Mouse (Mus musculus) pancreas, adult 10 weeks (tissue): ENCODE results near the gene Hoxb8. TPM values are rescaled to one million over a fixed set of nuclear protein-coding genes. Genes with fewer than 3 reads are reported as not detected.

ENCODE experiments used
- polyA plus RNA-seq: library from polyadenylated mRNA; stranded (reverse); fragments of 350-450 nt; fragmentation: Illumina TruSeq; extraction: RNeasy Lipid Tissue Mini Kit (QIAGEN cat#74804); gene quantifications from one replicate; pipeline ENCODE4 v1.2.3, GENCODE M21; 2015; ENCODE audit warnings: low read depth, low replicate concordance; ENCODE audit not compliant: insufficient read depth

The Hoxb8 gene
- 0.50 TPM for polyA plus RNA-seq

DNA sequence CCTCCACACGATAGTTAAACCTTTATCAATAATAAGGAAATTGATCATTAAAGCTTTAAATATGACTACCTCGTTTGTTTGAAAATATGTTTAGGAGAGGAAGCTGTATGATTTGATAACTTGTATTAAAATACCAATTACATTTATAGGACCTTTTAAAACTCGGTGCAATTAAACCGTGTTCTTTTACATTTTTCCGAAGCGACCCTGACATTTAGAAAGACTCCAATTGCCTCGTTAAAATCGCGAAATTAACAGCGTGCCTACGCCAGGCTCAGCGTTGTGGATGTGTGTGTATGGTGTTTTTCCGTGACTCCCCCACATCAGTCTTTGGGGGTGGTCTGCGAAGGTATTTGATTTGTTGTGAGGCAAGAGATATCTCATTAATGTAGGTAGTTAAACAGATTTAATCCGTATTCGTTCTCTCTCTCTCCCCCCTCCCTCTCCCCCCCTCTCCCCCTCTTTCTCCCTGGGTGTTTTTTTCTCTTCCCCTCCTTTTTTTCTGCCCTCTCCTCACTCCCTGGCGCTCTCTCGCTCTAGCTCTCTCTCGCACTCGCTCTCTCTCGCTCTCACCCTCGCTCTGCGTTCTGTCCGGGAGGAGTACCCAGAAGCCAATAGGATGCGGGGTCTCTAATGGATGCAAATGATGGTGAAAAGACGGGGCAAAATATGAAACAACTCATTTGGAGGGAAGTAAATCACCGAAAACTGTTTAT lies at the start of gene Hoxb8:
Hoxb8 (plus strand) TSS at position 51 of the 716 bp plus-strand sequence.

DNA sequence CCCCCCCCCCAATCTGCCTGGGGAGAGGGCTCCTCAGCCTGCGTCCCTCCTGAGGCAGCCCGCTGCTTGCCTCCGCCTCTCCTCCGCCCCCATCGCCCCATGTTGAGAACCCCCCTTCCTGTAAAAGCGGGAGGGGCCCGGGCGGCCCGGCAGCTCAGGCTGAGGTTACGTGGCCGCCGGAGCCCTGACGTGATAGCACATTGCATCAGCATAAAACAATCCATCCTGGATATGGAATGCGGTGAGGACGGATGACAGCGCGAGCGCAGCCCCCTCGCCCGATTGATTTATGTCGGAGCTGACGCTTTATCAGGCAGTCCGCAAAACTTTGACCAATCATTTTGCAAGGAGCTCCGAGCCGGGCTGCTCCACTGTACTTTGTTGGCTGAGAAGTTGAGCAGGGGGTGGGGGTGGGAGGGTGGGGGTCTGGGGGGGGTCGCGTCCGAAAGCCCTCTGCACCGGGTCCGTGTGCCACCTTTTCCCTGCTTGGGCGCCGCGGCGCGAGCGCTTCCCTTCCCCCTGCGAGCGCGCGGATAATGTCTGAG lies 10.6 kb upstream of the Hoxb8 start, which contains the start of gene Hoxb9:
Hoxb9 (plus strand) TSS at position 462 of the 545 bp plus-strand sequence.

GRCm38 (mm10) chr11:96285771-96286738 lies 4.3 kb downstream of the Hoxb8 start, which contains the start of gene Hoxb7:
Hoxb7 (plus strand) TSS chr11:96286623.

DNA sequence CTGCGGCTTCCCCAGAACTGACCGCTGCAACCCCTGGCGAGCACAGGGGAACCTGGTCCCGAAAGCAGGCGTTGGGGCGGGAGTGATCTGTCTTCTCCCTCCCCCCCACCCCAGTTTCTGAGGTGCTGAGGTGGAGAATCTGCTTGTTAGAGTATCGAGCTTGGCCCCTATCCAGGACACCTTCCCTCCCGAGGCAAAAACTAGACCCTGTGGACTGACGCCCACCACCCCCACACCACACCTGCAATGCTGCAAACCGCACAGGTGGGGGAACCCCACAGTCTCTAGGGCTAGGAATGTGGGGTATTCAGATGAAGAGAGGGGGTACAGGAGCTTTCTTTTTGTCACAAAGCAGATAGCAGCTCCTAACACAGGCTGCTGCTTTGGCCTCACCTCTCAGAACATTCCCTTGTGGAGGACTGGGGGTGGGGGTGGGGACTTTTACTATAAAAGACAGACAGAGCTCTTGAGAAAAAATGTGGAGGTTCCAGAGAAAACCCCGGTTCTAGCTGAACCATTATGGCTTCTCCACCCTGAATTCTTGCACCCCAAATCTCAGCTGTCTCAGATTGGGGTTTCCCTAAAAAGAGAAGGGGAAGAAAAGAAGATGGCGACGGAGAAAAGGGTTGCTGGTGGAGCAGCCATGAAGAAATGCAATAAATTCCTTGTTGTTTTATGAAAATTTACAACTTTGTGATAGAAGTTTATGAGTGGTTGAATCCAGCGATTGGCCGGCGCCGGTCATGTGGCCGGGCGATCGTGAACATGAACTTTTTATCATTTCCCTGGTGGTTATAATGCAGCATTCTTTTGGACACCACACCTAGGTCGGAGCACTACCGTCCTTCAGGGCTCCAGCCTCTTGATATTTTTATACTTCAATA lies 10.2 kb downstream of the Hoxb8 start, which contains the start of gene Hoxb6:
Hoxb6 (plus strand) TSS at position 796 of the 884 bp plus-strand sequence.

DNA sequence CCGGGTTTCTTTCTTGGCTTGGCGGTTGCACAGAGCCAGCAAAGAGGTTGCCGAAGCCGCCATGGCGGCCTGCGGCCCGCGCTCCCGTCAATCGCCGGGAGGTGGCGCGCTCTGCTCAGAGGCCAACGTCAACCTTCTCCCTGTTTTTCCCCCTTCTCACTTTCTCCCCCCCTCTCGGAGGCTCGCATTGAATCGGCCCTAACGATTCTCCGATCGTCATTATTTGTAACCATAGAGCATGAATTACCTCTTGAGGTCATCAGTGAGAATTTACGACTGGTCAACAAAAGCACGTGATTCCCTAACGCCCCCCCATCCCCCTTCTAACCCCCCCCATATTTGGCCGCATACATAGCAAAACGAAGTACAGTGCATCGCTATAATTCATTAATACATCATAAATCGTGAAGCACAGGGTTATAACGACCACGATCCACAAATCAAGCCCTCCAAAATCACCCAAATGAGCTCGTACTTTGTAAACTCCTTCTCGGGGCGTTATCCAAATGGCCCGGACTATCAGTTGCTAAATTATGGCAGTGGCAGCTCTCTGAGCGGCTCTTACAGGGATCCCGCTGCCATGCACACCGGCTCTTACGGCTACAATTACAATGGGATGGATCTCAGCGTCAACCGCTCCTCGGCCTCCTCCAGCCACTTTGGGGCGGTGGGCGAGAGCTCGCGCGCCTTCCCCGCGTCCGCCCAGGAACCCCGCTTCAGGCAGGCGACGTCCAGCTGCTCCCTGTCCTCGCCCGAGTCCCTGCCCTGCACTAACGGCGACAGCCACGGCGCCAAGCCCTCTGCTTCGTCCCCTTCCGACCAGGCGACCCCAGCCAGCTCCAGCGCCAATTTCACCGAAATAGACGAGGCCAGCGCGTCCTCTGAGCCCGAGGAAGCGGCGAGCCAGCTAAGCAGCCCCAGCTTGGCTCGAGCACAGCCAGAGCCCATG lies 21.7 kb downstream of the Hoxb8 start, which contains the start of gene Hoxb5:
Hoxb5 (plus strand) TSS at position 186 of the 949 bp plus-strand sequence.

DNA sequence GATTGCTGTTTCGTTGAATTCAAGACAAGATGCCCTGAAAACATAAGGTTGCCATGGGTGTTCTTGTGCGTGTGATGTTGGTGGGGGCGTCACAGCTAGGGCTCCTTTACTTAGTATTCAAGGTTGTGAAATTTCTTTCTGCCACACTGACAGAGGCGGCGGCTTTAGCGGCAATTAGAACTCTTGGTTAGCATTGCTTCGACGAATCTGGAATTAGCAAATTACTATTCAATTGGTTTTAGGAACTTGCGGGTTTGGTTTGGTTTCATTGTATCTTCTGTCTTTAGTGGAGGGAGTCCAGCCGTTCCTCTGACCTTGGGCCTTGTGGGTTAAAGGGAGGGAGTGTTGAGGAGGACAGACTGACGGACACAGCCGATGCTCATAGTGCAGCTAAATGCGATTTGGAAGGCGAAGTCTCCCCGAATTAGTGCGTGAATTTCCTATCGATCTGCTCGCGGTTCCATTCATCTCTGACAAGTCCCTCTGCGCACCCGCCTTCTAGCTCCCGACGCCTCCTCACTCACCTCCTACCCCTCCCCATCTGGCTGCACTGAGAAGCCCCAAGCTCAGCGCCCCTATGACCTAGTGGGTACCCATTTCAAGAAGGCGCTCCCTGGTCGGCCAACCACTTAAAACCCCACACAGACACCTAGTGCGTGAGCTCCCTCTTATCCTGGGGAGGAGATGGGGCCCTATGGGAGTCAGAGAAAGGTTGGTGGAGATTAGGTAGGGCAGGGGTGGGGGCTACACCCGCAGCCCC lies 36.1 kb downstream of the Hoxb8 start, which contains the start of gene Hoxb4:
Hoxb4 (plus strand) TSS at position 660 of the 760 bp plus-strand sequence.

GRCm38 (mm10) chr11:96323154-96323553 lies 41.4 kb downstream of the Hoxb8 start, which contains the start of gene Hoxb3:
Hoxb3 (plus strand) TSS chr11:96323326.

Other genes with a start within 250 kb of the Hoxb8 start
- 24.3 TPM for gene Snf8, start 247.0 kb upstream of the Hoxb8 start, polyA plus RNA-seq
- gene Ube2z, start 216.5 kb upstream of the Hoxb8 start, polyA plus RNA-seq, result 10.0 TPM
- gene Atp5g1, start 206.2 kb upstream of the Hoxb8 start, polyA plus RNA-seq, result 111 TPM
- gene Calcoco2, start 169.9 kb upstream of the Hoxb8 start, polyA plus RNA-seq, result not detected
- 1.1 TPM for gene Ttll6, start 148.1 kb upstream of the Hoxb8 start, polyA plus RNA-seq
- gene Hoxb13, start 87.6 kb upstream of the Hoxb8 start, polyA plus RNA-seq, result not detected
- 0.41 TPM for gene Hoxb9, start 10.4 kb upstream of the Hoxb8 start, polyA plus RNA-seq
- gene Hoxb7, start 4.7 kb downstream of the Hoxb8 start, polyA plus RNA-seq, result 0.66 TPM
- 2.0 TPM for gene Hoxb6, start 10.6 kb downstream of the Hoxb8 start, polyA plus RNA-seq
- gene Hoxb5, start 21.4 kb downstream of the Hoxb8 start, polyA plus RNA-seq, result 2.0 TPM
- 1.9 TPM for gene Hoxb4, start 36.4 kb downstream of the Hoxb8 start, polyA plus RNA-seq
- gene Hoxb3, start 41.4 kb downstream of the Hoxb8 start, polyA plus RNA-seq, result 0.90 TPM
- 2.9 TPM for gene Hoxb2, start 68.6 kb downstream of the Hoxb8 start, polyA plus RNA-seq
- not detected for gene Hoxb1, start 83.8 kb downstream of the Hoxb8 start, polyA plus RNA-seq
- 2.5 TPM for gene Skap1, start 182.7 kb downstream of the Hoxb8 start, polyA plus RNA-seq